Mouse (Mus musculus) limb, embryonic 13.5 days (tissue): ENCODE results near the gene Rbfox3. TPM values are rescaled to one million over a fixed set of nuclear protein-coding genes. Genes with fewer than 3 reads are reported as not detected.

Experiments
- ATAC-seq: fragments of 200-750 bp; cut with Nextera tagmentation; 2 replicates; pipeline ENCODE4 v1.8.0; 2017; ENCODE audit warnings: low read depth, moderate number of reproducible peaks, moderate TSS enrichment; ENCODE audit not compliant: low FRiP score
- H3K27ac ChIP-seq: fragments of 300-500 bp; sonication (generic); 2 replicates; pipeline ENCODE4 v1.5.1; 2015; ENCODE audit warnings: inconsistent platforms, mild to moderate bottlenecking, moderate library complexity
- H3K27me3 ChIP-seq: fragments of 300-500 bp; sonication (generic); 2 replicates; pipeline ENCODE4 v1.6.1; 2015; ENCODE audit warnings: mild to moderate bottlenecking, inconsistent platforms
- H3K36me3 ChIP-seq: fragments of 300-500 bp; sonication (generic); 2 replicates; pipeline ENCODE4 v1.6.1; 2015; ENCODE audit warnings: inconsistent platforms, mild to moderate bottlenecking, moderate library complexity
- H3K4me1 ChIP-seq: fragments of 300-500 bp; sonication (generic); 2 replicates; pipeline ENCODE4 v1.6.1; 2015; ENCODE audit warnings: inconsistent platforms
- H3K4me2 ChIP-seq: fragments of 300-500 bp; sonication (generic); replicated peaks from 2 replicates; pipeline ENCODE4 v1.6.1; 2015; ENCODE audit warnings: inconsistent platforms, mild to moderate bottlenecking, moderate library complexity
- H3K4me3 ChIP-seq: fragments of 300-500 bp; sonication (generic); 2 replicates; pipeline ENCODE4 v1.5.1; 2015; ENCODE audit warnings: moderate library complexity, mild to moderate bottlenecking, inconsistent platforms
- H3K9ac ChIP-seq: fragments of 300-500 bp; sonication (generic); 2 replicates; pipeline ENCODE4 v1.6.1; 2015; ENCODE audit warnings: mild to moderate bottlenecking, inconsistent platforms
- H3K9me3 ChIP-seq: fragments of 300-500 bp; sonication (generic); 2 replicates; pipeline ENCODE4 v1.6.1; 2016; ENCODE audit warnings: inconsistent platforms
- WGBS: fragments of 180-500 bp; shearing (Covaris S2); methylation state at CpG from one replicate; pipeline ENCODE4 v1.1.7; 2015; 5-methylcytosine and 5-hydroxymethylcytosine counted together
- polyA plus RNA-seq: library from polyadenylated mRNA; unstranded; fragments of >200 nt; fragmentation: Nextera tagmentation; extraction: Ambion mirVana; gene quantifications from 2 replicates; pipeline ENCODE4 v1.2.1, GENCODE M21; 2015

Rbfox3 gene
- polyA plus RNA-seq, 1 experiment from 2014 or later: 0.93 TPM

DNA sequence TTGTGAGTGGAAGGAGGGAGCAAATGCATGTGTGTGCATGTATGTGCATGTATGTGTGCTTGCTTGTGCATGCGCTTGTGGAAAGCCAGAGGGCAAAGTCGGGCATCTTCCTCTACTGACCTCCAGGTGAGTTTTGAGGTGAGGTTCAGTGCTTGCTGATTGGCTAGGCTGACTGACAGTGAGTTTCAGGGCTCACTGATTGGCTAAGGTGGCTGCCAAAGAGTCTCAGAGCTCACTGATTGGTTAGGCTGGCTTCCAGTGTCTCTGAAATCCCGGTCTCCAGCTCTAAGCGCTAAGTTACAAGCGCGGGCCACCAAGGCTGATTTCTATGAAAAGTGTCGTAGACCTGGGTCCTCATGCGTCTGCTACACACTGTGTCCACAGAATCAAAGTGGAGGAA is 185.0 kb downstream of the Rbfox3 start:
- no peak overlapping the region for H3K4me2 ChIP-seq
- peaks cover 23% of the 10 kb centered on the region for H3K4me1 ChIP-seq
- no peak for ATAC-seq
- H3K36me3 ChIP-seq: no peaks in the 10 kb centered on the region
- H3K27me3 ChIP-seq: no peaks in the 10 kb centered on the region; the same call in 1 of the 2 replicates
- no peak overlapping the region for H3K4me3 ChIP-seq
- H3K9ac ChIP-seq: no peak overlapping the region
- no peak overlapping the region for H3K27ac ChIP-seq
- H3K9me3 ChIP-seq: no peaks in the 10 kb centered on the region
- WGBS: 79% methylated on average over 8 of the region's 8 CpGs

DNA sequence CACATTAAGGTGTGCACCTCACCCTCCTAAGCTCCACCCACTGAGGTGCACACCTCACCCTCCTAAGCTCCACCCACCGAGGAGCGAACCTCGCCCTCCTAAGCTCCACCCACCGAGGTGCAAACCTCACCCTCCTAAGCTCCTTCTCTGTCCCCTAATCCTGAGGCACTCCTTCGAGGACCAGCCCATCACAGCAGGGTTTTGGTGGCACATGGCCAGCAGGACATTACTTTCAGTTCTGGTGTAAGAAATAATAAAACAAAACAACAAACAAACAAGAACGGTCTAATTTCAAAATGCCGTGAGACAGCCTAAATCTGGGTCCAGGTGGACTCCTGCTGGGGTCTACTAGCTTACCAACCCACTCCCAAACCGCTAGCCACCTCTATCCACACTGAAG is 187.0 kb downstream of the Rbfox3 start:
- no peaks in the 10 kb centered on the region for H3K36me3 ChIP-seq
- H3K9me3 ChIP-seq: no peaks in the 10 kb centered on the region
- H3K4me1 ChIP-seq: peaks cover 21% of the 10 kb centered on the region
- no peak overlapping the region for H3K9ac ChIP-seq
- ATAC-seq: no peak
- H3K27ac ChIP-seq: no peak overlapping the region
- 78% methylated on average over 8 of the region's 8 CpGs for WGBS
- H3K4me3 ChIP-seq: no peak overlapping the region
- no peaks in the 10 kb centered on the region; the same call in 1 of the 2 replicates for H3K27me3 ChIP-seq
- no peak overlapping the region for H3K4me2 ChIP-seq

- H3K9me3 ChIP-seq: no peaks in the 10 kb centered on the region
- no peak overlapping the region for H3K27ac ChIP-seq
- WGBS: 59% methylated on average over 8 of the region's 8 CpGs
- no peak overlapping the region for H3K4me2 ChIP-seq
- peaks cover 13% of the 10 kb centered on the region for H3K4me1 ChIP-seq
- H3K36me3 ChIP-seq: no peaks in the 10 kb centered on the region
- H3K27me3 ChIP-seq: no peaks in the 10 kb centered on the region; the same call in 1 of the 2 replicates
- no peak overlapping the region for H3K4me3 ChIP-seq
- no peak for ATAC-seq
- H3K9ac ChIP-seq: no peak overlapping the region
Measured at GRCm38 (mm10) chr11:118723166-118723565, 188.2 kb downstream of the Rbfox3 start.

DNA sequence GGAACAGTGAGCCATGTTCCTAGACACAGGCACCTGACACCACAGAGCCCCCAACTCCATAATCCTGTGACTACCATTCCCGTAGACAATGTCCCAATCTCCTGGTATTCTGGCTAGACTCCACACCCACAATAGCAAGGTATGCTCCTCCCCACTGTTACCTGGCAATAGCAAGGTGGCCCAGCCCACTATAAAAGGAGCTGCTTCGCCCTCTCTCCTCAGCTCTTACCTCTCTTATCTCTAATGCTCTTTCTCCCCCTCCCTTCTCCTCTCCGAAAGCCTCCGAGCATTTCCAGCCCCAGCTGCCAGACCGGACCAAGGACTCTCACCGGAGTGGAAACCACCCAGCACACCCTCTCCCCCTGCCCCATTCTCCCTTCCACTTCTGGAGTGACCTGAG is 189.5 kb downstream of the Rbfox3 start:
- peaks cover 16% of the 10 kb centered on the region; the same call in 1 of the 2 replicates for H3K4me1 ChIP-seq
- H3K9me3 ChIP-seq: no peaks in the 10 kb centered on the region
- H3K27me3 ChIP-seq: no peaks in the 10 kb centered on the region
- no peak overlapping the region for H3K4me2 ChIP-seq
- H3K9ac ChIP-seq: no peak overlapping the region
- no peak for ATAC-seq
- whole genome bisulfite sequencing: 52% methylated on average over 6 of the region's 6 CpGs
- H3K27ac ChIP-seq: no peak overlapping the region
- no peak overlapping the region for H3K4me3 ChIP-seq
- no peaks in the 10 kb centered on the region for H3K36me3 ChIP-seq

GRCm38 (mm10) chr11:118714601-118715524 is 196.5 kb downstream of the Rbfox3 start:
- no peaks in the 10 kb centered on the region for H3K9me3 ChIP-seq
- no peak overlapping the region for H3K9ac ChIP-seq
- peaks cover 3% of the 10 kb centered on the region; the same call in 1 of the 2 replicates for H3K27me3 ChIP-seq
- no peak overlapping the region for H3K4me3 ChIP-seq
- no peak overlapping the region for H3K27ac ChIP-seq
- ATAC-seq: no peak
- no peaks in the 10 kb centered on the region for H3K36me3 ChIP-seq
- H3K4me2 ChIP-seq: no peak overlapping the region
- H3K4me1 ChIP-seq: peaks cover 25% of the 10 kb centered on the region
- 79% methylated on average over 26 of the region's 26 CpGs for WGBS

DNA sequence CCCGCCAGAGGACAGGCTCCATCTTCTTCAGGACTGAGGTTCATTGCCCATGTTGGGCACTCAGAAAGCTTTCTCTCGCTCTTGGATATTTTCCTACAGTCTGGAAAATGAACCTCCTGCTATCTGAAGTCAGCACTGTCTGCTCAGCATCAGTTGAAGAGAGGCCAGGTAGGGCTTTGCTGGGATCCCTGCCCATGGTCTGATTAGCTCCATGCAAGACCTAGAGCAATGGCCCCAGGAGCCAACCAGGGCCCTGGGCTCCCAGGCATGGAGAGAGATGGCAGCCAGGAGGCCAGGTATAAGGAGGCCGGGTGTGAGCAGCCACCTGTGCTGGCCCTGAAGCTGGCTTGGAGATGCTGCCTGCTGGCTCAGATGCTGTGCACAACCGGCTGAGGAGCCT is 198.6 kb downstream of the Rbfox3 start:
- Histone ChIP-seq H3K4me3 (no peak overlapping the region), H3K4me1 (peaks cover 25% of the 10 kb centered on the region), H3K27ac (no peak overlapping the region), H3K27me3 (peaks cover 3% of the 10 kb centered on the region; the same call in 1 of the 2 replicates), H3K9me3 (no peaks in the 10 kb centered on the region), H3K36me3 (no peaks in the 10 kb centered on the region), H3K4me2 (no peak overlapping the region), H3K9ac (no peak overlapping the region)
- 69% methylated on average over 4 of the region's 4 CpGs for WGBS
- no peak for ATAC-seq

DNA sequence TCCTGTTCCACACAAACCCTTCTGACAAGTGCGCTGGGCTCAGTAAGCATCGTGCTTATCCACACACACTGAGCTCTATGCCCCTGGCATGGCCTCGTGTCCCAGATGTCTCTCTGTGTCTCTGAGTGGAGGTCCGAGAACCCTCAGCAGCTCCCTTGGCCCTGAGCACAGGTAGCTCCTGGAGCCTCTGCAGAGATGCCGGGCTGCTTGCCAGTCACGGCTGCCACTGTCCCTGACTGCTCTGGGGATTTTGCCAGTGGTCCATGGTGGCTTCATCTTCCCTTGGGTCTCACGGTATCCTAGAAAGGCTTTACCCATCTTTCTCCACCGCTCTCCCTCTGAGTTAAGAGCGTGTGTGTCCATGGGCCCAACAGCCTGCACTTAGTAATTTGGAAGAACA is 199.3 kb downstream of the Rbfox3 start:
- no peak overlapping the region for H3K9ac ChIP-seq
- WGBS: 71% methylated on average over 9 of the region's 9 CpGs

DNA sequence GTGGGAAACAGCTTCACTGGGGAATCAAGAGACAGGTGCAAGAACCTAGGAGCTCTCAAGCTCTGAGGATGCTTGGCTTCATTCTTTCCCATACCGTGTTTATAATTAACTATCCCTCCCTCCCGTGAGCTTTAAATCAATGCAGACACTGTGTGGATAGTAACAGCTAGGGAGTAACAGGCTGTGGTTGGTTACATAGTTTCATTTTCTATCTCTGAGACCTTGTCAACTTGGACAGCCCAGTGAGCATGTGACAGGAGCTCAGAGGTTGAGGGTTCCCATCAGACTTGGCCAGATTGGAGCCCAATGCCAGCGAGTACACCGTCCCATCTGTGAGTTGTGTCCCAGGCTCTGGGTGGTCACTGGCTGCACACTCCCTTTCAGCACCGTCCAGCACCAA is 201.4 kb downstream of the Rbfox3 start:
- Histone ChIP-seq H3K9me3 (no peaks in the 10 kb centered on the region), H3K36me3 (no peaks in the 10 kb centered on the region), H3K4me1 (peaks cover 10% of the 10 kb centered on the region), H3K27me3 (peaks cover 3% of the 10 kb centered on the region; the same call in 1 of the 2 replicates), H3K9ac (no peak overlapping the region), H3K4me2 (no peak overlapping the region), H3K4me3 (no peak overlapping the region), H3K27ac (no peak overlapping the region)
- ATAC-seq: no peak
- 89% methylated on average over 5 of the region's 5 CpGs for WGBS

More for the DNA sequence above, 199.3 kb downstream of the Rbfox3 start:
- Histone ChIP-seq H3K4me2 (no peak overlapping the region), H3K9me3 (no peaks in the 10 kb centered on the region), H3K36me3 (no peaks in the 10 kb centered on the region), H3K27ac (no peak overlapping the region), H3K4me3 (no peak overlapping the region), H3K27me3 (peaks cover 3% of the 10 kb centered on the region; the same call in 1 of the 2 replicates), H3K4me1 (peaks cover 18% of the 10 kb centered on the region)
- no peak for ATAC-seq

DNA sequence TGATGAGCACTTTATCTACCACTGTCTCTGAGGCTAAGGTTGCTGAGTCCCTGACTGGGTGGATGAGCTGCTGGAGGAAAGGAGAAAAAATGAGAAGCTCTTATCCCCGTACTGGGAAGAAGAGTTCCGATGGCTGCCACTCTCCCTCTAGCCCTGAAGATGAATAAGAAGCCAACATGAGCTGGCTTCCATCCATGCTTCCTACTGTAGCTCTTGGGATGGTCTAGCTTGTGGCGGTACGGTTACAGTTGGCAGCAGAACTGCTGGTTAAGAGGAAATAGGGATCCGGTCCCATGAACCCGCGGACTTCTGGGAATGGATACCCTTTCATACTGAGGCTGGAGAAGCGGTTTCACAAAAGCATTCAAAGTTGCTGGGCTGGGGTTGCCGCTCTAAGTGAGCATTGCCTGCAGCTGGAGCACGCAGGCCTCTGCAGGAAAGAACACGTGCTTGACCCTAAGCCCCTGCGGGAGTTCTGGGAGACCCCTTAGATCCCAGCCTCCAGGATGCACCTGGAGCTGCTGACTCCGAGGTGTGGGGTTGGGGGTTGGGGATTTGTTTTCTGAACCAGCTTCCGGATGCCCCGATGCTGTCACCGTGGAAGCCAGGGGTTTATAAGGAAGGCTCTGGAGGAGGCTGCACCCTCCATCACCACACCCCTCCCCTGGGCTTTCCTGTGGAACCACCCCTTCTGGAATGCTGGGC is 215.0 kb downstream of the Rbfox3 start:
- Histone ChIP-seq H3K27me3 (peaks cover 13% of the 10 kb centered on the region), H3K4me2 (peak overlapping the region; percentile 30), H3K9ac (no peak overlapping the region), H3K4me3 (no peak overlapping the region), H3K9me3 (no peaks in the 10 kb centered on the region), H3K4me1 (peaks cover 37% of the 10 kb centered on the region), H3K27ac (no peak overlapping the region; the same call in 1 of the 2 replicates), H3K36me3 (no peaks in the 10 kb centered on the region)
- ATAC-seq: no peak
- 35% methylated on average over 16 of the region's 16 CpGs for WGBS

DNA sequence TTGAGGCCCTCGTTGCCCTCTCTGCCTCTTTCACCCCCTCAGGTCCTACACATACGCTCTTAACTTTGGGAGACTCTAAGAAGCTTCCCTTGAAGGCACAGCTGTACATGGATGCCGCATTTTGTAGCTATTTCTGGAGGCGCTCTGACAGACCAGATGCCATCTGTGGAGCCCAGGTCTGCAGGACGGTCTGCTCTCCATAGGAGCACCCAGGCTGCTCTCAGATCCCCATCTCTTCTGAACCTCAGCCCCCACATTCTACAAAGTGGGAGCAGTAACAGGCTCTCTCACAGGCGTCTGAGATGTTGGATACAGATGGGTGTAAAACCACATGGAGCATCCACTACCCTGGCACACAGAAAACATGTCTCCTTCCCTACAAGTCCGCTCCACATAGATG is 218.1 kb downstream of the Rbfox3 start:
- Histone ChIP-seq H3K4me2 (no peak overlapping the region), H3K27me3 (peaks cover 28% of the 10 kb centered on the region), H3K4me1 (peaks cover 37% of the 10 kb centered on the region), H3K9ac (no peak overlapping the region), H3K4me3 (no peak overlapping the region), H3K9me3 (no peaks in the 10 kb centered on the region), H3K27ac (no peak overlapping the region), H3K36me3 (no peaks in the 10 kb centered on the region)
- 81% methylated on average over 7 of the region's 7 CpGs for WGBS
- ATAC-seq: no peak

DNA sequence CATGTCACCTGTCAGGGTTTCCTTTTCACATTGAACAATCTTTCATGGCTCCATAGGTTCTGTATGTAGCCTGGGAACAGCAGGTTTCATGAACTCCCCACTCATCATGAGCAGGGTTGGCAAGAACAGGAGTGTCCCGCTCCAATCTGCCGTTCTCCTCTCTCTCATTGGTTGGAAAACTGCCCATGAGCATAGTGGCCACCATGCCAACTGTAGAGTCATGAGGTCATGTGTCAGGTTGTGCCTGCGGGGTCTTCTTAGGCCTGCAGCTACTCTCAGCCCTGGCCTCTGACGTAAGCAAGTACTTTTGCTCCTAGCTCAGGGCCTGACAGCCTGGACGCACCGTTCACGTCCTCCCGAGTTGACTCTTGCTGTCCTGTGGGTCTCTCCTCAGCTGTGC is 221.1 kb downstream of the Rbfox3 start:
- WGBS: 88% methylated on average over 8 of the region's 8 CpGs
- ATAC-seq: no peak

DNA sequence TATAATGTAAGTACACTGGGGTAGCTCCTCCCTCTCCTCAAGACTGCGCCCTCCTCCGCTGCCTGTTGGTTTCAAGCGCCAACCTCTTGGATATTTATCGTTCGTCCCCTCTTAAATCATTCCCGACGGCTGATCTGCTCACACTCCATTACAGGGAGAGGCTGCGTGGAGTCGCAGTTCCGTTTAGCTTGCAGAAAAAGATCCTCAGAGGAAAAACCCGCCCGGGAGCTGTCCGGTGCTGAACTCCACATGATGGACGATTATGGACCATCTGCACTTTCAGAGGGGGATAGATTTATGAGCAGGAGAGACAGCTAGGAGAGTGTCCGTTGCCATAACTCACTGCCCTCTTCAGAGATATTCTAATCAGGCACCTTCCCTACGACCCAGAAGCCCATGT is 226.0 kb downstream of the Rbfox3 start:
- Histone ChIP-seq H3K9ac (no peak overlapping the region), H3K4me2 (no peak overlapping the region), H3K4me3 (no peak overlapping the region), H3K27me3 (peaks cover 62% of the 10 kb centered on the region), H3K36me3 (no peaks in the 10 kb centered on the region), H3K9me3 (no peaks in the 10 kb centered on the region), H3K27ac (no peak overlapping the region), H3K4me1 (peaks cover 5% of the 10 kb centered on the region)
- 6% methylated on average over 16 of the region's 16 CpGs for WGBS
- ATAC-seq: no peak

More for the DNA sequence above, 221.1 kb downstream of the Rbfox3 start:
- no peak overlapping the region for H3K4me3 ChIP-seq
- H3K27ac ChIP-seq: no peak overlapping the region
- H3K9me3 ChIP-seq: no peaks in the 10 kb centered on the region
- H3K4me2 ChIP-seq: no peak overlapping the region
- no peaks in the 10 kb centered on the region for H3K36me3 ChIP-seq
- no peak overlapping the region for H3K9ac ChIP-seq
- H3K4me1 ChIP-seq: peaks cover 9% of the 10 kb centered on the region
- peaks cover 39% of the 10 kb centered on the region for H3K27me3 ChIP-seq
